In the genomic region with DNA sequence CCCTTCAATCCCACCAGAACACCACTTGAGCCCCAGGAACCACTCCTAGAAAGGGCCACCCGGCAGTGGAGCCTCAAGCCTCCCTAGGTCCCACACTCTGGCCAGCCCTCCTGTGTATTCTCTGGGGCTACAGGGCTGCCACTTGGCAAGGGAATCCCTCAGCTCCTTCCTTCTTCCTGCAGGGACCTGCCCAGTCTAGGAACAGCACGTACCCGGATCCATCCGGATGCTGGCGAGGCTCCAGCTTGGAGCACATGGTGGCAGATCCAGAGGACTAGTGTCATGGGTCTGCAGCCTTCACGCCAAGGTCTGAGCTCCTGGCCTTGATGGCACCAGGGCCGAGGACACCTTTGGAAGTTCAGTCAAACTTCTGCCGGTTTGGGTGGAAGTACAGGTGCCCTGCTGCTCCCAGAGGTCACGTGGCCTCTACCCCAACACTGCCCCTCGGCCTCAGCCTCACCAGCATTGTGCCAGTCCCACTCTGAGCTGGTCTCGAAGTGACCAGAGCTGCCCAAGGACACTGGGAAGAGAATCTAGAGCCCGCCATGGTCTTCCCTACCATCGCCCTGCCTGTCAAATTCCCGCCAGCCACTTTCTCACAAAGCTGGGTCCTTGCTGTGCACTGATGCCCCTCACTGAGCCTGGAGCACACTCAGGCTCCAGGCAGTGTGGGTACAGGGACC, we compare ENCODE assay signal across 10 mouse cellular contexts.
DNase-seq lines count a peak whose midpoint lies in the region; ATAC-seq lines count a peak whose summit lies in the region.
"Had no signal": no experiment of that assay in that cellular context is flagged by ENCODE, and none has a peak within 500 bp of the region (broad histone marks: within the 10 kb centered on the region; RNA-seq: fewer than 3 reads in every experiment).

No protein-coding gene starts in this region.

- WGBS in heart, embryonic 14.5 days: 78% methylated on average over 14 of the region's 14 CpGs
- WGBS in lung, embryonic 16.5 days: 69% methylated on average over 14 of the region's 14 CpGs
- 87% methylated on average over 14 of the region's 14 CpGs for WGBS in forebrain, embryonic 12.5 days

- peaks cover 37% of the 10 kb centered on the region for H3K36me3 ChIP-seq in heart, embryonic 14.5 days (ENCODE audit: control insufficient read depth, insufficient read depth, low read length)
- H3K36me3 ChIP-seq in lung, embryonic 16.5 days (ENCODE audit: control insufficient read depth, insufficient read depth, low read length): no peaks in the 10 kb centered on the region; the same call in 1 of the 2 replicates
- peaks cover 2% of the 10 kb centered on the region for H3K36me3 ChIP-seq in forebrain, embryonic 12.5 days (replicated peaks)

- peak overlapping the region in 1 of 2 experiments; percentile 64 for H3K27ac ChIP-seq in heart, embryonic 14.5 days (replicated peaks in 1 of 2; ENCODE audit: control insufficient read depth in 1 of 2, insufficient read depth in 1 of 2, low read depth in 2 of 2, low read length in 2 of 2)
- H3K27ac ChIP-seq in lung, embryonic 16.5 days (ENCODE audit: low read length): peak overlapping the region; percentile 72
- no peak overlapping the region for H3K27ac ChIP-seq in forebrain, embryonic 12.5 days
- H3K27ac ChIP-seq: embryonic facial prominence, embryonic 12.5 days; liver, embryonic 14.5 days had no signal

- DNase-seq in adrenal gland, adult 18-20 months (ENCODE audit: low spot score in 2 of 2): peak; percentile 70 to 72
- peak; percentile 26 for DNase-seq in cerebellum, adult 8-10 months
- DNase-seq in thymus, postnatal 10 days (ENCODE audit: low spot score in 2 of 2): no peak
- DNase-seq in spleen, postnatal 14 days (ENCODE audit: low spot score in 2 of 2): no peak

- H3K4me3 ChIP-seq in heart, embryonic 14.5 days (ENCODE audit: control insufficient read depth in 1 of 2, insufficient read depth in 1 of 2, low read depth in 1 of 2, low read length in 2 of 2): no peak overlapping the region
- no peak overlapping the region for H3K4me3 ChIP-seq in lung, embryonic 16.5 days (ENCODE audit: low read length)
- no peak overlapping the region for H3K4me3 ChIP-seq in forebrain, embryonic 12.5 days (replicated peaks)
- H3K4me3 ChIP-seq: embryonic facial prominence, embryonic 12.5 days had no signal

- H3K9me3 ChIP-seq in heart, embryonic 14.5 days (ENCODE audit: control insufficient read depth, low read length): no peaks in the 10 kb centered on the region
- H3K9me3 ChIP-seq in lung, embryonic 16.5 days (ENCODE audit: control insufficient read depth, low read length): no peaks in the 10 kb centered on the region
- H3K9me3 ChIP-seq in forebrain, embryonic 12.5 days: no peaks in the 10 kb centered on the region
- H3K9me3 ChIP-seq: embryonic facial prominence, embryonic 12.5 days had no signal

- peaks cover 34 to 47% of the 10 kb centered on the region in 2 experiments for H3K4me1 ChIP-seq in heart, embryonic 14.5 days (ENCODE audit: control insufficient read depth in 2 of 2, insufficient read depth in 2 of 2, low read length in 2 of 2)
- H3K4me1 ChIP-seq in lung, embryonic 16.5 days (replicated peaks; ENCODE audit: control insufficient read depth, insufficient read depth, low read length): peaks cover 38% of the 10 kb centered on the region
- peaks cover 27% of the 10 kb centered on the region for H3K4me1 ChIP-seq in forebrain, embryonic 12.5 days

- ATAC-seq in heart, embryonic 14.5 days (ENCODE audit: insufficient number of reproducible peaks, insufficient read depth, low FRiP score, low read depth): peak; percentile 3; the same call in 1 of the 2 replicates
- ATAC-seq in lung, embryonic 16.5 days (ENCODE audit: low read depth): peak; percentile 68
- no peak for ATAC-seq in forebrain, embryonic 12.5 days (ENCODE audit: low FRiP score)
- no peak for ATAC-seq in granulocyte monocyte progenitor cell, adult 5-6 weeks (replicated peaks; ENCODE audit: poor library complexity, severe bottlenecking)

- peak overlapping the region; percentile 27; the same call in 1 of the 2 replicates for H3K9ac ChIP-seq in heart, embryonic 14.5 days (ENCODE audit: low read length)
- peak overlapping the region; percentile 45; the same call in 1 of the 2 replicates for H3K9ac ChIP-seq in lung, embryonic 16.5 days (ENCODE audit: low read length)
- no peak overlapping the region for H3K9ac ChIP-seq in forebrain, embryonic 12.5 days
- H3K9ac ChIP-seq: embryonic facial prominence, embryonic 12.5 days; liver, embryonic 14.5 days had no signal

- H3K4me2 ChIP-seq in heart, embryonic 14.5 days (ENCODE audit: low read length): no peak overlapping the region
- H3K4me2 ChIP-seq in lung, embryonic 16.5 days (ENCODE audit: low read depth, low read length): no peak overlapping the region
- H3K4me2 ChIP-seq in forebrain, embryonic 12.5 days: no peak overlapping the region
- H3K4me2 ChIP-seq: embryonic facial prominence, embryonic 12.5 days had no signal

- H3K27me3 ChIP-seq in heart, embryonic 14.5 days (ENCODE audit: control insufficient read depth, insufficient read depth, low read length): peaks cover 21% of the 10 kb centered on the region
- H3K27me3 ChIP-seq in lung, embryonic 16.5 days (ENCODE audit: control insufficient read depth, insufficient read depth, low read depth, low read length): peaks cover 32% of the 10 kb centered on the region
- peaks cover 44% of the 10 kb centered on the region for H3K27me3 ChIP-seq in forebrain, embryonic 12.5 days

Comparison
In these comparisons a context has a peak if more than half of its experiments do, and no peak if none do; other contexts are left out.
1. DNase-seq: peak in adrenal gland, adult 18-20 months (2 of 2) and cerebellum, adult 8-10 months (single experiment); none in thymus, postnatal 10 days (0 of 2) and spleen, postnatal 14 days (0 of 2).
2. ATAC-seq: peak in heart, embryonic 14.5 days (single experiment) and lung, embryonic 16.5 days (single experiment); none in forebrain, embryonic 12.5 days (single experiment) and granulocyte monocyte progenitor cell, adult 5-6 weeks (single experiment).